Mouse (Mus musculus): ENCODE data around the gene Nphs2. TPM values are rescaled to one million over a fixed set of nuclear protein-coding genes. Genes with fewer than 3 reads are reported as not detected.
"Not testable (repeated sequence)": the region's sequence is repeated elsewhere in the genome, so short reads cannot be mapped to it uniquely, and the experiment has no call there.

Gene Nphs2
- polyA plus RNA-seq (2012), result not detected in 2 replicates

- Histone ChIP-seq H3K4me1 (ENCODE audit: control insufficient read depth) (no peaks in the 10 kb centered on the region), H3K36me3 (ENCODE audit: control insufficient read depth) (no peaks in the 10 kb centered on the region), H3K4me3 (replicated peaks) (no peak within 1 kb of the TSS), H3K27me3 (ENCODE audit: control insufficient read depth) (peaks cover 42% of the 10 kb centered on the region), H3K9me3 (ENCODE audit: control insufficient read depth, low read length) (no peaks in the 10 kb centered on the region)
- TF ChIP-seq TAL1 (IDR thresholded peaks at IDR 0.05; ENCODE audit: low read length) (no peak), GATA1 (IDR thresholded peaks at IDR 0.05; ENCODE audit: low read length) (no peak)
Observed at GRCm38 (mm10) chr1:156310630-156311029, at the start of gene Nphs2. Gene Nphs2 (plus strand): TSS chr1:156310727.

- Histone ChIP-seq H3K4me3 (replicated peaks) (no peak overlapping the region), H3K4me1 (ENCODE audit: control insufficient read depth) (no peaks in the 10 kb centered on the region), H3K9me3 (ENCODE audit: control insufficient read depth, low read length) (no peaks in the 10 kb centered on the region), H3K27me3 (ENCODE audit: control insufficient read depth) (no peaks in the 10 kb centered on the region), H3K36me3 (ENCODE audit: control insufficient read depth) (no peaks in the 10 kb centered on the region)
- TF ChIP-seq TAL1 (IDR thresholded peaks at IDR 0.05; ENCODE audit: low read length) (no peak), GATA1 (IDR thresholded peaks at IDR 0.05; ENCODE audit: low read length) (no peak)
Observed at GRCm38 (mm10) chr1:156263352-156263751, 47.2 kb upstream of the Nphs2 start.

- H3K36me3 ChIP-seq (ENCODE audit: control insufficient read depth), result no peaks in the 10 kb centered on the region
- no peaks in the 10 kb centered on the region for H3K9me3 ChIP-seq (ENCODE audit: control insufficient read depth, low read length)
- TF ChIP-seq TAL1 (IDR thresholded peaks at IDR 0.05; ENCODE audit: low read length) (no peak), GATA1 (IDR thresholded peaks at IDR 0.05; ENCODE audit: low read length) (no peak)
- H3K27me3 ChIP-seq (ENCODE audit: control insufficient read depth), result no peaks in the 10 kb centered on the region
- H3K4me3 ChIP-seq (replicated peaks), result no peak overlapping the region
- no peaks in the 10 kb centered on the region for H3K4me1 ChIP-seq (ENCODE audit: control insufficient read depth)
Observed at GRCm38 (mm10) chr1:156263946-156264345, 46.6 kb upstream of the Nphs2 start.

- H3K4me1 ChIP-seq (ENCODE audit: control insufficient read depth); H3K4me3 ChIP-seq (replicated peaks); H3K27me3 ChIP-seq (ENCODE audit: control insufficient read depth); H3K36me3 ChIP-seq (ENCODE audit: control insufficient read depth); H3K9me3 ChIP-seq (ENCODE audit: control insufficient read depth, low read length): not testable (repeated sequence)
Observed at GRCm38 (mm10) chr1:156268546-156268945, 42.0 kb upstream of the Nphs2 start.

- no peaks in the 10 kb centered on the region for H3K9me3 ChIP-seq (ENCODE audit: control insufficient read depth, low read length)
- TF ChIP-seq TAL1 (IDR thresholded peaks at IDR 0.05; ENCODE audit: low read length), result no peak
- TF ChIP-seq GATA1 (IDR thresholded peaks at IDR 0.05; ENCODE audit: low read length), result no peak
- H3K4me1 ChIP-seq (ENCODE audit: control insufficient read depth), result no peaks in the 10 kb centered on the region; the same call in 1 of the 2 replicates
- H3K4me3 ChIP-seq (replicated peaks), result no peak overlapping the region
- no peaks in the 10 kb centered on the region for H3K36me3 ChIP-seq (ENCODE audit: control insufficient read depth)
- H3K27me3 ChIP-seq (ENCODE audit: control insufficient read depth), result no peaks in the 10 kb centered on the region
Observed at GRCm38 (mm10) chr1:156270471-156270870, 40.1 kb upstream of the Nphs2 start.

DNA sequence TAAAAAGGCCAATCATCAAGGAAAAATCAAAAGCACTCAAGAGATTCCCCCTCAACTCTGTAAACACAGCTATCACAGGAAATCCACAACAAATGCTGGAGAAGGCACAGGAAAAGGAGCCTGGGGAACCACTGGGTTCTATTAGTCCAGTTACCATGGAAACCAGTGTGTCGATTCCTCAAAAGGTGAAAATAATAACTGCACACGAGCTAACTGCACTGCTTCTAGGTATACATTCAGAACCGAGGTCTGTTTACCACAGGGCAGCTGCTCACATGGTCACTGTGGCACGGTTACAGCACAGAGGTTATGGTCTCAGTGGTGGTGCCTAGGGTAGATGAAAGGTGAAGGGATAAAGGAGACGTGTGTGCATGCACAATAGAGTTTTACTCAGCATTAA, 38.9 kb upstream of the Nphs2 start:
- Histone ChIP-seq H3K9me3 (ENCODE audit: control insufficient read depth, low read length) (no peaks in the 10 kb centered on the region), H3K4me3 (replicated peaks) (no peak overlapping the region), H3K4me1 (ENCODE audit: control insufficient read depth) (no peaks in the 10 kb centered on the region; the same call in 1 of the 2 replicates), H3K36me3 (ENCODE audit: control insufficient read depth) (no peaks in the 10 kb centered on the region), H3K27me3 (ENCODE audit: control insufficient read depth) (no peaks in the 10 kb centered on the region)
- no peak for TF ChIP-seq TAL1 (IDR thresholded peaks at IDR 0.05; ENCODE audit: low read length)

GRCm38 (mm10) chr1:156273647-156274046, 36.9 kb upstream of the Nphs2 start:
- no peak overlapping the region for H3K4me3 ChIP-seq (replicated peaks)
- no peaks in the 10 kb centered on the region for H3K27me3 ChIP-seq (ENCODE audit: control insufficient read depth)
- H3K4me1 ChIP-seq (ENCODE audit: control insufficient read depth), result no peaks in the 10 kb centered on the region; the same call in 1 of the 2 replicates
- H3K9me3 ChIP-seq (ENCODE audit: control insufficient read depth, low read length), result no peaks in the 10 kb centered on the region
- no peak for TF ChIP-seq GATA1 (IDR thresholded peaks at IDR 0.05; ENCODE audit: low read length)
- TF ChIP-seq TAL1 (IDR thresholded peaks at IDR 0.05; ENCODE audit: low read length), result no peak
- H3K36me3 ChIP-seq (ENCODE audit: control insufficient read depth), result no peaks in the 10 kb centered on the region

- H3K4me3 ChIP-seq (replicated peaks), result no peak overlapping the region
- TF ChIP-seq GATA1 (IDR thresholded peaks at IDR 0.05; ENCODE audit: low read length) (no peak), TAL1 (IDR thresholded peaks at IDR 0.05; ENCODE audit: low read length) (no peak)
- no peaks in the 10 kb centered on the region for H3K4me1 ChIP-seq (ENCODE audit: control insufficient read depth)
- no peaks in the 10 kb centered on the region for H3K36me3 ChIP-seq (ENCODE audit: control insufficient read depth)
- no peaks in the 10 kb centered on the region for H3K9me3 ChIP-seq (ENCODE audit: control insufficient read depth, low read length)
- no peaks in the 10 kb centered on the region for H3K27me3 ChIP-seq (ENCODE audit: control insufficient read depth)
Observed at GRCm38 (mm10) chr1:156280131-156280530, 30.4 kb upstream of the Nphs2 start.

GRCm38 (mm10) chr1:156284207-156284606, 26.3 kb upstream of the Nphs2 start:
- H3K27me3 ChIP-seq (ENCODE audit: control insufficient read depth), result no peaks in the 10 kb centered on the region
- TF ChIP-seq TAL1 (IDR thresholded peaks at IDR 0.05; ENCODE audit: low read length), result no peak
- TF ChIP-seq GATA1 (IDR thresholded peaks at IDR 0.05; ENCODE audit: low read length), result no peak
- no peaks in the 10 kb centered on the region for H3K36me3 ChIP-seq (ENCODE audit: control insufficient read depth)
- no peaks in the 10 kb centered on the region for H3K9me3 ChIP-seq (ENCODE audit: control insufficient read depth, low read length)
- no peaks in the 10 kb centered on the region for H3K4me1 ChIP-seq (ENCODE audit: control insufficient read depth)
- no peak overlapping the region for H3K4me3 ChIP-seq (replicated peaks)

- H3K9me3 ChIP-seq (ENCODE audit: control insufficient read depth, low read length), result no peaks in the 10 kb centered on the region
- H3K36me3 ChIP-seq (ENCODE audit: control insufficient read depth), result no peaks in the 10 kb centered on the region
- no peaks in the 10 kb centered on the region for H3K4me1 ChIP-seq (ENCODE audit: control insufficient read depth)
- H3K4me3 ChIP-seq (replicated peaks), result no peak overlapping the region
- TF ChIP-seq GATA1 (IDR thresholded peaks at IDR 0.05; ENCODE audit: low read length) (no peak), TAL1 (IDR thresholded peaks at IDR 0.05; ENCODE audit: low read length) (no peak)
- no peaks in the 10 kb centered on the region for H3K27me3 ChIP-seq (ENCODE audit: control insufficient read depth)
Observed at GRCm38 (mm10) chr1:156284851-156285540, 25.5 kb upstream of the Nphs2 start.

Measured in erythroblast, embryonic 14.5 days (primary cell).